Mouse (Mus musculus) ES-E14 (cell line): ENCODE measurements at regions not wholly inside any gene's neighbourhood (a gene's known extent, or its start where the extent isn't known, plus 50 kb on each side); places are given as distances from the start of the nearest gene placed in this dataset.

Experiments
- DNase-seq: peaks from one replicate; pipeline ENCODE4 v3.0.0-alpha.2; 2013; ENCODE audit warnings: low read depth, low spot score
- H3K27ac ChIP-seq: 2 replicates; pipeline ENCODE4 v1.5.1; 2012; ENCODE audit warnings: low read depth, mild to moderate bottlenecking, low read length, moderate library complexity, mixed read lengths; ENCODE audit not compliant: poor library complexity, insufficient read depth, severe bottlenecking
- H3K36me3 ChIP-seq: 2 replicates; pipeline ENCODE4 v1.6.1; 2012; ENCODE audit warnings: mild to moderate bottlenecking, low read length, moderate library complexity, mixed read lengths; ENCODE audit not compliant: control insufficient read depth, poor library complexity, insufficient read depth, severe bottlenecking
- H3K4me1 ChIP-seq, 2 experiments: fragments of 150-350 bp in 1 of 2; sonication (generic) in 1 of 2; 2 replicates each; pipeline ENCODE4 v1.6.1; 2012; ENCODE audit warnings: low read length in 2 of 2, mild to moderate bottlenecking in 1 of 2, mixed read lengths in 1 of 2; ENCODE audit not compliant: control insufficient read depth in 2 of 2, insufficient read depth in 2 of 2, poor library complexity in 1 of 2
- H3K4me3 ChIP-seq, 2 experiments: fragments of 150-350 bp in 1 of 2; sonication (generic) in 1 of 2; 2 replicates each; pipeline ENCODE4 v1.5.1; 2012; ENCODE audit warnings: low read length in 2 of 2, low read depth in 1 of 2, mild to moderate bottlenecking in 1 of 2, mixed read lengths in 1 of 2; ENCODE audit not compliant: insufficient read depth in 1 of 2, poor library complexity in 1 of 2, severe bottlenecking in 1 of 2
- H3K9ac ChIP-seq: 2 replicates; pipeline ENCODE4 v1.6.1; 2012; ENCODE audit warnings: low read depth, mild to moderate bottlenecking, low read length, mixed read lengths; ENCODE audit not compliant: poor library complexity, insufficient read depth, severe bottlenecking
- H3K9me3 ChIP-seq: fragments of 150-350 bp; sonication (generic); 2 replicates; pipeline ENCODE4 v1.6.1; 2012; ENCODE audit warnings: low read depth, mild to moderate bottlenecking, low read length; ENCODE audit not compliant: control insufficient read depth, insufficient read depth
- CHD2 ChIP-seq: IDR thresholded peaks from 2 replicates; pipeline ENCODE4 v1.6.1; 2014; ENCODE audit warnings: mild to moderate bottlenecking, low read depth, low read length, inconsistent platforms
- HCFC1 ChIP-seq: IDR thresholded peaks from 2 replicates; pipeline ENCODE4 v1.6.1; 2012; ENCODE audit warnings: low read length, inconsistent platforms, borderline replicate concordance; ENCODE audit not compliant: insufficient read depth
- MAFK ChIP-seq: IDR thresholded peaks from 2 replicates; pipeline ENCODE4 v1.6.1; 2014; ENCODE audit warnings: mild to moderate bottlenecking, low read depth, low read length, inconsistent platforms; ENCODE audit not compliant: insufficient read depth
- ZC3H11A ChIP-seq: IDR thresholded peaks from 2 replicates; pipeline ENCODE4 v1.6.1; 2012; ENCODE audit warnings: low read depth, mild to moderate bottlenecking, inconsistent platforms, low read length, borderline replicate concordance
- ZNF384 ChIP-seq: IDR thresholded peaks from 2 replicates; pipeline ENCODE4 v1.6.1; 2012; ENCODE audit warnings: low read depth, low read length, inconsistent platforms
- in situ Hi-C, 2 experiments: fragments of 600-800 bp; cut with MboI; formaldehyde crosslinking; loops; one replicate each; pipeline ENCODE4 v1.15.1; 2025; ENCODE audit warnings: low sequenced_read_pairs in 2 of 2, inconsistent platforms in 1 of 2; ENCODE audit not compliant: unreplicated experiment in 2 of 2

DNA sequence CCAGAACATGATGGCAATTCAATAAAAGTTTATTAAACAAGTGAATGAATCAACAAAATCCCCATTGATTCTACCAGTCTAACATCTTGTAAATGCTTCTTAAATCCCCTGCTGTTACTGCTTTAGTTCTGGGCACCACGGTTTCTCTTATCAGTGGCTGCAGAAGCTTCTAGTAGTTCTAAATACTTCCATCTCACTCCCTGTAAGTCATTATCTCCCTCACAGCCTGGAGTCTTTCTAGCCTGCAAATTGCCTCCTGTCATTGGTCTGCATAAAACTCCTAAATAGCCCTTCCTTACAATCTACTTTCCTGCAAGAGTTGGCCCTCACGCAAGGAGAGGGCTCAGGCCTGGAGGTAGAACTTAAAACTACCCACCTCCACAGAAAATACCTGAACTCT is 53.0 kb upstream of the Krr1 start:
- Histone ChIP-seq H3K4me3 (no peak overlapping the region), H3K27ac (no peak overlapping the region), H3K9ac (no peak overlapping the region), H3K9me3 (no peaks in the 10 kb centered on the region), H3K36me3 (no peaks in the 10 kb centered on the region), H3K4me1 (peaks cover 0 to 1% of the 10 kb centered on the region in 2 experiments; a peak in 2 of 4 replicates)
- in situ Hi-C loops = no loop called here
- DNase-seq = no peak
- TF ChIP-seq MAFK = no peak
- TF ChIP-seq CHD2 = no peak
- no peak for TF ChIP-seq ZC3H11A
- TF ChIP-seq HCFC1 = no peak
- TF ChIP-seq ZNF384 = no peak

DNA sequence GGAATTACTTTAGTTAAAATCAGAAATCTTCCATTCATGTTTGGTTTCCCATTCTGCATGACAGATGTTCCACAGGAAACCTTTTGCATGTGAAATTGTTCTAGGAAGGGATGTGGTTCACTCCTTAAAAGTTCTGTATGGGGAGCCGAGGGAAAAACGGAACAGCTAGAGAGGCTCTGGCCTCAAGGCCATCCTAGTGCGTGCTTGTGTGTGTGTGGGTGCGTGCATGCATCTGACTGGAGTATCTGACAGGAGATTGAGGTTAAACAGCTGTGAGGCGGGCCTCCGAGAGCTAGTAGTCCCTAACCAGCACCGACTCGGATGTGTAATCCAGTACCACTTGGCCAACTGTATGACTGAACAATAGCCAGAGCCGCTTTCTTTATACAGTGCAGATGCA is 51.0 kb upstream of the Krr1 start:
- TF ChIP-seq ZC3H11A (no peak), MAFK (no peak), ZNF384 (no peak)
- Histone ChIP-seq H3K4me1 (no peaks in the 10 kb centered on the region), H3K27ac (no peak overlapping the region), H3K9me3 (no peaks in the 10 kb centered on the region), H3K4me3 (no peak overlapping the region), H3K36me3 (no peaks in the 10 kb centered on the region), H3K9ac (no peak overlapping the region)
- in situ Hi-C loops = no loop called here
- DNase-seq = no peak
